Mouse (Mus musculus) bone marrow macrophage, adult 2 months (primary cell): ENCODE data around the gene Rassf5.

ENCODE experiments used
- CTCF ChIP-seq: IDR thresholded peaks from 2 replicates; pipeline ENCODE4 v1.5.1; 2012; ENCODE audit warnings: low read depth, mild to moderate bottlenecking, low read length, moderate library complexity
- POLR2A ChIP-seq: IDR thresholded peaks from 2 replicates; pipeline ENCODE4 v1.6.1; 2012; ENCODE audit warnings: mild to moderate bottlenecking, low read depth, low read length, borderline replicate concordance

- TF ChIP-seq POLR2A (no peak), CTCF (no peak)
Observed at GRCm38 (mm10) chr1:131278606-131279455, 33.8 kb upstream of the Rassf5 start.
